Mouse (Mus musculus): ENCODE measurements around the gene Smad9. TPM values are rescaled to one million over a fixed set of nuclear protein-coding genes. Genes with fewer than 3 reads are reported as not detected.

Smad9 gene
- polyA plus RNA-seq, 1 experiment from 2014 or later: 1.2 TPM

- Histone ChIP-seq H3K4me3 (ENCODE audit: low read depth, low read length) (no peak overlapping the region), H3K4me2 (ENCODE audit: low read depth, low read length) (no peak overlapping the region), H3K9ac (replicated peaks; ENCODE audit: low read length) (no peak overlapping the region), H3K36me3 (replicated peaks; ENCODE audit: control insufficient read depth, insufficient read depth, low read depth, low read length) (no peaks in the 10 kb centered on the region), H3K9me3 (replicated peaks; ENCODE audit: control insufficient read depth, low read length) (no peaks in the 10 kb centered on the region), H3K27me3 (ENCODE audit: control insufficient read depth, insufficient read depth, low read length) (no peaks in the 10 kb centered on the region), H3K4me1 (ENCODE audit: control insufficient read depth, insufficient read depth, low read length) (no peaks in the 10 kb centered on the region), H3K27ac (replicated peaks; ENCODE audit: low read depth, low read length) (no peak overlapping the region)
- DNase-seq (ENCODE audit: low spot score): no peak
- no peak for ATAC-seq (replicated peaks; ENCODE audit: insufficient number of reproducible peaks, low FRiP score, low TSS enrichment, low read depth)
- WGBS: 90% methylated on average over 3 of the region's 3 CpGs
Observed at GRCm38 (mm10) chr3:54832491-54832890, 77.1 kb downstream of the Smad9 start.

GRCm38 (mm10) chr3:54835421-54835820 lies 80.0 kb downstream of the Smad9 start:
- no peaks in the 10 kb centered on the region for H3K9me3 ChIP-seq (replicated peaks; ENCODE audit: control insufficient read depth, low read length)
- H3K27ac ChIP-seq (replicated peaks; ENCODE audit: low read depth, low read length): no peak overlapping the region
- H3K4me3 ChIP-seq (ENCODE audit: low read depth, low read length): no peak overlapping the region
- ATAC-seq (replicated peaks; ENCODE audit: insufficient number of reproducible peaks, low FRiP score, low TSS enrichment, low read depth) (no peak), DNase-seq (ENCODE audit: low spot score) (no peak)
- WGBS: 65% methylated on average over 2 of the region's 2 CpGs
- H3K4me1 ChIP-seq (ENCODE audit: control insufficient read depth, insufficient read depth, low read length): no peaks in the 10 kb centered on the region
- no peaks in the 10 kb centered on the region for H3K27me3 ChIP-seq (ENCODE audit: control insufficient read depth, insufficient read depth, low read length)
- H3K4me2 ChIP-seq (ENCODE audit: low read depth, low read length): no peak overlapping the region
- no peak overlapping the region for H3K9ac ChIP-seq (replicated peaks; ENCODE audit: low read length)
- H3K36me3 ChIP-seq (replicated peaks; ENCODE audit: control insufficient read depth, insufficient read depth, low read depth, low read length): no peaks in the 10 kb centered on the region

Other genes with a start within 250 kb of the Smad9 start
- 126 TPM in 2 replicates for gene Supt20, start 62.8 kb upstream of the Smad9 start, polyA plus RNA-seq (2014; fragmentation: Nextera tagmentation; extraction: Ambion mirVana)
- 1.1 and 1.9 TPM in 2 replicates for gene Gm21958, start 41.2 kb upstream of the Smad9 start, polyA plus RNA-seq (2014; fragmentation: Nextera tagmentation; extraction: Ambion mirVana)
- 165 and 176 TPM in 2 replicates for gene Exosc8, start 20.2 kb upstream of the Smad9 start, polyA plus RNA-seq (2014; fragmentation: Nextera tagmentation; extraction: Ambion mirVana)
- 45.9 and 46.1 TPM in 2 replicates for gene Alg5, start 20.0 kb upstream of the Smad9 start, polyA plus RNA-seq (2014; fragmentation: Nextera tagmentation; extraction: Ambion mirVana)
- gene Rfxap, start 52.2 kb downstream of the Smad9 start, polyA plus RNA-seq (2014; fragmentation: Nextera tagmentation; extraction: Ambion mirVana): 43.2 and 44.3 TPM in 2 replicates
- 0.32 and 0.60 TPM in 2 replicates for gene Sertm1, start 160.3 kb downstream of the Smad9 start, polyA plus RNA-seq (2014; fragmentation: Nextera tagmentation; extraction: Ambion mirVana)

All from embryonic facial prominence, embryonic 11.5 days (tissue).